Mouse (Mus musculus) brain, embryonic 14.5 days (tissue): ENCODE results near the gene Trp53rka. TPM values are rescaled to one million over a fixed set of nuclear protein-coding genes. Genes with fewer than 3 reads are reported as not detected.

ENCODE experiments used
- DNase-seq: peaks from one replicate; pipeline ENCODE4 v3.0.0-alpha.2; 2011; ENCODE audit warnings: low read depth
- CTCF ChIP-seq: fragments of 200-500 bp; IDR thresholded peaks from 2 replicates; pipeline ENCODE4 v1.5.1; 2012; ENCODE audit warnings: inconsistent platforms, mild to moderate bottlenecking, moderate library complexity, borderline replicate concordance; ENCODE audit not compliant: insufficient read depth, insufficient read length; ENCODE audit errors: extremely low read depth
- POLR2A ChIP-seq: fragments of 200-500 bp; IDR thresholded peaks from 2 replicates; pipeline ENCODE4 v1.6.1; 2012; ENCODE audit warnings: mild to moderate bottlenecking, inconsistent platforms, borderline replicate concordance; ENCODE audit not compliant: poor library complexity, insufficient read depth, insufficient read length, severe bottlenecking; ENCODE audit errors: extremely low read depth
- polyA plus RNA-seq: library from polyadenylated mRNA; depleted of rRNA; stranded (reverse); fragments of >200 nt; gene quantifications from 2 replicates; pipeline ENCODE4 v1.2.3, GENCODE M21; 2012; rRNA removed

The Trp53rka gene
- polyA plus RNA-seq, 1 experiment, result 40.4 TPM

- no peak for TF ChIP-seq CTCF
- TF ChIP-seq POLR2A, result no peak
- DNase-seq, result peak; percentile 30
These were observed 20.1 kb downstream of the Trp53rka start, which contains the start of gene Slc13a3 for GRCm38 (mm10) chr2:165473003-165473402. TSS of gene Slc13a3 (minus strand) at chr2:165473230.

DNA sequence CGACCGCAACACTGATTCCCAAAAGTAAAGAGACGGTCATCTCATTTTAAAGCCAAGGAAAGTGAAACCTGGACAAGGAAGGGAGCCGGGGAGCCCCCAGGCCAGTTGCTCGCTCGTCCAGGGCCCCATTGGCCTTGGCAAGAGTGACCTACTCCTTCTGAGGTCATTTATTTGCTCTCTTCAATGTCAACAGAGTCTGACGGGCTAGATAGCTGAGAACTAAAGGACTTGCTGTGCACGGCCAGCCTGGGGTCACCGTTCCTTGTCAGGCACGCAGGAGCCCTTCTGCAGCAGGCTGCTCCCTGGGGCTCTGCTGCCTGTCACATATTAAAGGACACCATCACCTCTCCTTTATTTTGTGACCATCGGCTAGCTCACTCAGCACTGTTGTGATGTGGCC, 21.2 kb downstream of the Trp53rka start:
- DNase-seq, result no peak
- no peak for TF ChIP-seq CTCF
- TF ChIP-seq POLR2A, result no peak

- no peak for DNase-seq
- TF ChIP-seq POLR2A (no peak), CTCF (0 out of 2 replicates have a peak, but pooled peaks have one; percentile 12)
These were observed 23.0 kb downstream of the Trp53rka start for GRCm38 (mm10) chr2:165470167-165470566.

GRCm38 (mm10) chr2:165467824-165468452, 25.2 kb downstream of the Trp53rka start:
- TF ChIP-seq POLR2A (no peak), CTCF (no peak)
- DNase-seq, result peak; percentile 65

- no peak for TF ChIP-seq POLR2A
- TF ChIP-seq CTCF, result no peak
- no peak for DNase-seq
These were observed 33.5 kb downstream of the Trp53rka start for GRCm38 (mm10) chr2:165459663-165460062.

GRCm38 (mm10) chr2:165458189-165458588, 34.9 kb downstream of the Trp53rka start:
- DNase-seq, result no peak
- TF ChIP-seq CTCF (no peak), POLR2A (no peak)

DNA sequence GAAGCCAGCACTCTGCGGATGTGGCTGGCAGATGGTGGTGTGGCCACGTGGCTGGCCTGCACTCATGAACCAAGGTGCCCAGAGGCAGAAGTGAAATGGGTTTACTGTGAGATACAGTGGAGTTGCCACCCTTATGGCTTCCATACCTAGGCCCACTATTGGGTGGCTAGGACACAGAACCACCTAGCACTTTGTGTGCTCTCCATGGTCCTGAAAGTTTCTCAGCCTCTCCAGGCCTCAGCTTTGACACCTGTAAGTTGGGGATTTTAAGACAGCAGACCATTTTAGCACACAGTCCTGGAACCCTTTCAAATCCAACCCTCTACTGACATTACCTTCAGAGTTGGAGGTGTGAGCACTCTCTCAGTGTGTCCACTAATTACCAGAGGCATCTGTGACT, 36.4 kb downstream of the Trp53rka start:
- no peak for DNase-seq
- no peak for TF ChIP-seq POLR2A
- no peak for TF ChIP-seq CTCF

DNA sequence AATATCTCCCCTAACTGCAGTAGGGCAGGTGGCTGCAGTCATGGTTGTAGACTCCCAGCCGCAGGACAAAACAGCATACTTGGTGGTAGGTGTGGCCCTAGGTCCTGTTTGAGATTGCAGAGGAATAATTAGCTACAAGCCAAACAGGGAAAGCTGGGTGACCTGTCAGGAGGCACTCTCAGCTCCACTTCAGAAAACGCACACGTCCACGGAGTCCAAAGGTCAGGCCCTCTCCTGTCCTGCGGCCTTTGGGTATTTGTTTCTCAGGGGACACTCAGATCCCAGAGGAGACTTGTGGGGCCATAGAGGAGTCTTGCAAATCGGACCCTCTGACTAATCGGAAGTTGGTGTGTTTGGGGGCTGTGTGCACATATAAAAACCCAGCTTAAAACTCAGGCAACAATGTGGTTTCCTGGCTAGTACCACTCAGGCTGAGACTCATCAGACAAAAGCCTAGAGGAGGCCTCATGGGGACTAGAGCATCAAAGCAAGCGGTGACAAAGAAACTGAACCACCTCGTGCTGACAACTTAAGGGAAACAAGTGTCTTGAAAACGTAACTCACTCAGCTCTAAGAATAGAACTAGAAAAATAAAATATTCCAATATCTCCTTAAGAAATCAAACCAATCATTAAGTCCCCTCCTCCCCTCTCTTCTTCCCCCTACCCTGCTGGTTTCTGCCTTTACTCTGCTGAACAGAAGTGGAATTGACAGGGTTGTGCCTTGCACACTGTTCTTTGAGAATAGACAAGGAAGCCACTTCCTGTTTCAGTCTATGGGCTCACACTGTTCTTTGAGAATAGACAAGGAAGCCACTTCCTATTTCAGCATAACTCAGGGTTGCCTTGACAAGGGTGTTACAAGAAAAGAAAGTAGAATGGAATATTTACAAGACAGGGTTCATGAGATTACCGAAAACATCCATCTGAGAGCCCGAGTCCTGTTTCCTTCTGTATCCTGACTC, 40.1 kb downstream of the Trp53rka start:
- TF ChIP-seq POLR2A, result no peak
- no peak for TF ChIP-seq CTCF
- DNase-seq, result no peak

- no peak for TF ChIP-seq POLR2A
- no peak for TF ChIP-seq CTCF
- no peak for DNase-seq
These were observed 44.6 kb downstream of the Trp53rka start for GRCm38 (mm10) chr2:165448475-165448874.

DNA sequence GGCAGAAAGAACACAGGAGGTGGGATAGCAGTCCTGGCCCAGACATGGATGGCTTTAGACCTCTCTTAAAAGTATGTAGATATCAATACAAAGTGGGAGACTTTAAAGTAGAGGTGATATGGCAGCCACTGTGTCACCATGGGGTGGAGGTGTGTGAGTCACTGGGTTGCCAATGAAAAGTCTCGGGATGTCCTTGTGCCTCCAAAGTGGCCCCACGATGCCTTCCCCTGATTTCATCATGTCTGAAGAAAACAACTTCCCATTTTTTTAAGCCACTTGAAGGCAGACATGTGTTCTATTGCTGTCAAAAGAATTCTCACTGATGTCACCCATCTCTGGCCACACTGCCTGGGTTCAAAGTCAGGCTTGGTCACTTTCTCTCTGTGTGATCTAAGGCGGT, 48.3 kb downstream of the Trp53rka start:
- no peak for TF ChIP-seq CTCF
- no peak for TF ChIP-seq POLR2A
- DNase-seq, result no peak

GRCm38 (mm10) chr2:165442981-165443380, 50.1 kb downstream of the Trp53rka start:
- no peak for TF ChIP-seq POLR2A
- no peak for TF ChIP-seq CTCF
- DNase-seq, result peak; percentile 13

DNA sequence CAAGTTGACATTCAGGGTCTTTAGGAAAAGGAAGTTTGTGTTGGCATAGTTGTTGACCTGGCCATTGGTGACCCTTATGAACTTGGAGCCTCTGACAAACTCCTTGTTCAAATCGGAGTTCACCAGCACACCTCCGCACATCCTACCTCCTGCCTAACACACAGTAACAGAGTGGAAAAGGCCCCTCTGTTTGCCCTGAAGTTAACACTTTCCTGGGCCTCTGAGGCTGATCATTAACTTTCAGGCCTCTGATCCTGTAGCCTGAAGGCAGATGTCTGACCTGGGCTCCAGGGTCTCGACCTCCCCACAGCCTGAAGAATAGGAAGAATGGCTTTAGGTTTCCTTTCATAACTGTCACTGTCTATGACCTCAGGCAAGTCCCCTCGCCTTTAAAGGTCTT, 51.5 kb downstream of the Trp53rka start:
- TF ChIP-seq CTCF (no peak), POLR2A (no peak)
- no peak for DNase-seq

Other genes starting within 250 kb of the Trp53rka start
- gene Slc35c2, start 205.5 kb downstream of the Trp53rka start, polyA plus RNA-seq, result 62.3 and 78.7 TPM in 2 replicates
- 114 and 125 TPM in 2 replicates for gene Elmo2, start 166.8 kb downstream of the Trp53rka start, polyA plus RNA-seq
- 6.5 and 7.2 TPM in 2 replicates for gene Zfp663, start 124.6 kb downstream of the Trp53rka start, polyA plus RNA-seq
- 15.2 and 19.2 TPM in 2 replicates for gene Zfp334, start 105.1 kb downstream of the Trp53rka start, polyA plus RNA-seq
- gene Ocstamp, start 92.9 kb downstream of the Trp53rka start, polyA plus RNA-seq, result not detected in 2 replicates
- gene Slc13a3, start 20.1 kb downstream of the Trp53rka start, polyA plus RNA-seq, result 4.7 and 5.1 TPM in 2 replicates
- gene Slc2a10, start 10.5 kb upstream of the Trp53rka start, polyA plus RNA-seq, result 2.4 and 3.2 TPM in 2 replicates
- gene Eya2, start 101.7 kb upstream of the Trp53rka start, polyA plus RNA-seq, result 6.1 and 12.3 TPM in 2 replicates